Mouse (Mus musculus) limb, embryonic 14.5 days (tissue): ENCODE data around the gene Pear1. TPM values are rescaled to one million over a fixed set of nuclear protein-coding genes. Genes with fewer than 3 reads are reported as not detected.

Source experiments
- ATAC-seq: fragments of 200-750 bp; cut with Nextera tagmentation; 2 replicates; pipeline ENCODE4 v1.8.0; 2017; ENCODE audit warnings: low read depth, moderate number of reproducible peaks, moderate TSS enrichment; ENCODE audit not compliant: low FRiP score
- DNase-seq: peaks from one replicate; pipeline ENCODE4 v3.0.0-alpha.2; 2015; ENCODE audit warnings: low spot score
- H3K27ac ChIP-seq: fragments of 300-500 bp; sonication (generic); replicated peaks from 2 replicates; pipeline ENCODE4 v1.5.1; 2014; ENCODE audit warnings: low read depth, mild to moderate bottlenecking, low read length, moderate library complexity, mixed read lengths
- H3K27me3 ChIP-seq: fragments of 300-500 bp; sonication (generic); 2 replicates; pipeline ENCODE4 v1.6.1; 2014; ENCODE audit warnings: low read length, mixed read lengths; ENCODE audit not compliant: control insufficient read depth, insufficient read depth
- H3K36me3 ChIP-seq: fragments of 300-500 bp; sonication (generic); 2 replicates; pipeline ENCODE4 v1.6.1; 2014; ENCODE audit warnings: mild to moderate bottlenecking, low read length, moderate library complexity, mixed read lengths; ENCODE audit not compliant: control insufficient read depth, insufficient read depth
- H3K4me1 ChIP-seq: fragments of 300-500 bp; sonication (generic); 2 replicates; pipeline ENCODE4 v1.6.1; 2014; ENCODE audit warnings: antibody characterized with exemption, low read length, mixed read lengths; ENCODE audit not compliant: control insufficient read depth, insufficient read depth
- H3K4me2 ChIP-seq: fragments of 300-500 bp; sonication (generic); replicated peaks from 2 replicates; pipeline ENCODE4 v1.6.1; 2014; ENCODE audit warnings: low read depth, mild to moderate bottlenecking, low read length, moderate library complexity; ENCODE audit not compliant: severe bottlenecking
- H3K4me3 ChIP-seq: fragments of 300-500 bp; sonication (generic); replicated peaks from 2 replicates; pipeline ENCODE4 v1.5.1; 2014; ENCODE audit warnings: low read length
- H3K9ac ChIP-seq: fragments of 300-500 bp; sonication (generic); 2 replicates; pipeline ENCODE4 v1.6.1; 2014; ENCODE audit warnings: mild to moderate bottlenecking, low read depth, low read length, moderate library complexity; ENCODE audit not compliant: severe bottlenecking
- H3K9me3 ChIP-seq: fragments of 300-500 bp; sonication (generic); 2 replicates; pipeline ENCODE4 v1.6.1; 2016; ENCODE audit warnings: low read length; ENCODE audit not compliant: control insufficient read depth
- POLR2A ChIP-seq: fragments of 200-500 bp; IDR thresholded peaks from 2 replicates; pipeline ENCODE4 v1.8.0; 2012; ENCODE audit warnings: inconsistent platforms, mild to moderate bottlenecking, moderate library complexity, borderline replicate concordance; ENCODE audit not compliant: insufficient read depth, insufficient read length; ENCODE audit errors: extremely low read depth
- WGBS: fragments of 180-500 bp; shearing (Covaris S2); extraction: QIAGEN DNeasy Blood & Tissue Kit; methylation state at CpG from one replicate; pipeline ENCODE4 v1.1.7; 2014; 5-methylcytosine and 5-hydroxymethylcytosine counted together
- polyA plus RNA-seq, 2 experiments: library from polyadenylated mRNA; depleted of rRNA in 1 of 2; stranded (reverse) in 1 of 2; unstranded in 1 of 2; fragments of >200 nt; fragmentation: Nextera tagmentation in 1 of 2; extraction: Ambion mirVana in 1 of 2; gene quantifications; 2 replicates each; pipeline versions ENCODE4 v1.2.1 to v1.2.3; 2012 to 2014

The Pear1 gene
- polyA plus RNA-seq, 2 experiments: 21.5 to 47.2 TPM

- H3K9me3 ChIP-seq: no peaks in the 10 kb centered on the region
- 44% methylated on average over 7 of the region's 7 CpGs for WGBS
Observed at GRCm38 (mm10) chr3:87854795-87855568, 30.9 kb upstream of the Pear1 start.

GRCm38 (mm10) chr3:87849117-87849516 lies 25.0 kb upstream of the Pear1 start:
- H3K9ac ChIP-seq: no peak overlapping the region
- 79% methylated on average over 14 of the region's 14 CpGs for WGBS
- TF ChIP-seq POLR2A: no peak

More at GRCm38 (mm10) chr3:87854795-87855568, 30.9 kb upstream of the Pear1 start:
- H3K27me3 ChIP-seq: no peaks in the 10 kb centered on the region
- no peak overlapping the region for H3K4me3 ChIP-seq
- no peak for TF ChIP-seq POLR2A
- no peak for DNase-seq
- no peaks in the 10 kb centered on the region for H3K4me1 ChIP-seq
- no peak overlapping the region for H3K9ac ChIP-seq
- H3K27ac ChIP-seq: peak overlapping the region; percentile 22; the same call in 1 of the 2 replicates
- no peak overlapping the region for H3K4me2 ChIP-seq
- peaks cover 39% of the 10 kb centered on the region for H3K36me3 ChIP-seq
- no peak for ATAC-seq

GRCm38 (mm10) chr3:87847680-87848079 lies 23.6 kb upstream of the Pear1 start:
- Histone ChIP-seq H3K4me2 (no peak overlapping the region), H3K9ac (no peak overlapping the region), H3K27ac (no peak overlapping the region), H3K4me1 (no peaks in the 10 kb centered on the region), H3K9me3 (no peaks in the 10 kb centered on the region), H3K27me3 (no peaks in the 10 kb centered on the region), H3K36me3 (no peaks in the 10 kb centered on the region), H3K4me3 (no peak overlapping the region)
- ATAC-seq: no peak
- DNase-seq: no peak
- 76% methylated on average over 5 of the region's 5 CpGs for WGBS
- no peak for TF ChIP-seq POLR2A

More at GRCm38 (mm10) chr3:87849117-87849516, 25.0 kb upstream of the Pear1 start:
- Histone ChIP-seq H3K36me3 (no peaks in the 10 kb centered on the region), H3K9me3 (no peaks in the 10 kb centered on the region), H3K27ac (no peak overlapping the region), H3K27me3 (no peaks in the 10 kb centered on the region), H3K4me1 (no peaks in the 10 kb centered on the region), H3K4me3 (no peak overlapping the region), H3K4me2 (no peak overlapping the region)
- no peak for ATAC-seq
- no peak for DNase-seq

- no peak within 1 kb of the TSS for H3K9ac ChIP-seq
- 69% methylated on average over 7 of the region's 7 CpGs for WGBS
- no peaks in the 10 kb centered on the region for H3K36me3 ChIP-seq
- no peak within 1 kb of the TSS for H3K4me2 ChIP-seq
- H3K4me1 ChIP-seq: no peaks in the 10 kb centered on the region
- H3K27ac ChIP-seq: no peak within 1 kb of the TSS
- no peaks in the 10 kb centered on the region for H3K27me3 ChIP-seq
- H3K4me3 ChIP-seq: no peak within 1 kb of the TSS
- TF ChIP-seq POLR2A: no peak
- H3K9me3 ChIP-seq: no peaks in the 10 kb centered on the region
- ATAC-seq (no peak), DNase-seq (no peak)
Observed at GRCm38 (mm10) chr3:87846650-87847110, 22.6 kb upstream of the Pear1 start, which contains the start of gene Sh2d2a. Gene Sh2d2a (plus strand): TSS chr3:87846755.

- Histone ChIP-seq H3K4me2 (no peak overlapping the region), H3K9ac (no peak overlapping the region), H3K4me1 (no peaks in the 10 kb centered on the region), H3K36me3 (no peaks in the 10 kb centered on the region), H3K9me3 (no peaks in the 10 kb centered on the region), H3K27ac (no peak overlapping the region), H3K4me3 (no peak overlapping the region), H3K27me3 (no peaks in the 10 kb centered on the region)
- ATAC-seq (no peak), DNase-seq (no peak)
- TF ChIP-seq POLR2A: no peak
- WGBS: 69% methylated on average over 4 of the region's 4 CpGs
Observed at GRCm38 (mm10) chr3:87846186-87846585, 22.1 kb upstream of the Pear1 start.
